Mouse (Mus musculus) c-Kit-positive CD71-negative TER-119-negative erythroid progenitor cells, embryonic 14.5 days (primary cell): ENCODE data around the gene Ntmt1.

Experiments
- DNase-seq: peaks from one replicate; pipeline ENCODE4 v3.0.0-alpha.2; 2013; ENCODE audit warnings: low read depth

Gene Ntmt1

DNA sequence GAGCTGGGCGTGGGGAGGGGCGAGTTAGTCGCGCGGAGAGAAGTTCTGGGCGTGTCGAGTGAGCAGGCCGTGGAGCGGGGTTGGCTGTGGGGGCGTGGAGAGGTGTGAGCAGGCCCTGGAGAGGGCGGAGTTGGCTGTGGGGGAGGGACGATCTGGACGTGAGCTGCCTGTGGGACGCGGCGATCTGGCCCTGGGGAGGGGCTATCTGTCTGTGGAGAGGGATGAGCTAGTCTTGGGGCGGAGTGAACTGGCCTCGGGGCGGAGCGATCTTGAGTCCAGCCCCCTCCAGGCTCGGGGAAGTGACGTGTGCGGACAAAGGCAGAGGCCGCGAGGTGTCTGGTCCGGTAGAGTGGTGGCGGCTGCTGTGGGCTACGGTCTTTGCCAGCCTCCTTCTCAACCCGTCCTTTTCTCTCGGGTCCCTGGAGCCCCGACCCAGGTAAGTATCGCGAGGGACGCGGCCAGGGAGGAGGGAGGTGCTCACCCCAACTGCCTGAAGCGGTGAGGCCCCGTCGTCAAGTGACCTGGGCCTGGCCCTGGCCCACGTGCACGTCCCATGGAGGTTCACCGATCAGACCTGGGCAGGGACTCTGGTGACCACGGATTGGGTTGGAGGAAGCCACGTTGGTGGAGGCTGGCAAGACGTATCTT, at the start of gene Ntmt1:
TSS of gene Ntmt1 (plus strand) at position 179 of the 648 bp plus-strand sequence.
- peak; percentile 99 for DNase-seq

- DNase-seq: no peak
Measured at GRCm38 (mm10) chr2:30758341-30759087, 49.1 kb upstream of the Ntmt1 start.

GRCm38 (mm10) chr2:30759088-30759374, 48.6 kb upstream of the Ntmt1 start:
- DNase-seq: no peak

- DNase-seq: no peak
Measured at GRCm38 (mm10) chr2:30759442-30759841, 48.2 kb upstream of the Ntmt1 start.

DNA sequence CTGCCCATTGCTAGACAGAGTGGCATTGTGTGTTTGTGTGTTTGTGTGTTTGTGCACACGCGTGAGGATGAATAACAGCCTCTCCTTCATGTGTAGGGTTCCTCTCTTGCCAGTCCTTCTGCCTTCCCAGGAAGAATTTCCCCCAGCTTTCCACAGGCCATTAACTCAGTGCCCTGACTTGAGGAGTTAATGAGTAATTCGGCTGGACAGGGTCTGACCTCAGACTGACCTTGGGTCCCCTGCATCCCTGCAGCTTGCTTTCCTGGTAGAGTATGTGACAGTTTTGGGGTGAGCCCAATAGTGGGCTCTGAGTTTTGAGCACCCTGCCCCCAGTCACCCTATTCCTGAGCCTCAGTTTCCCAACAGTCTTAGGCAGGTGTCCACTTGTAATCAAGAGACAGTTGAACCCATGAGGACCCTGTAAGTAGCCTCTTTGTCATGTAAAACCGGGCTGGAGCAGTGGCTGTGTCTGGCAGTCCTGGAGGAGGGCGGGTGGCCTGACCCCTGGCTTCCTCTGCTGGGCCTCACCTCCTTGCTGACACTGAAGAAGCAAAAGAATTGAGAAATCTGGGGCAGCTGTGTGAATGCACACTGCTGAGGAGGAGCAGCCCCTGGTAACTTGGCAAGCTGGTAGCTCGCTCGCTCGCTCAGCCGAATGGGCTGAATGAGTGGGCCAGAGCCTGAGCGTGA, 47.6 kb upstream of the Ntmt1 start:
- DNase-seq: no peak

GRCm38 (mm10) chr2:30760706-30761105, 46.9 kb upstream of the Ntmt1 start:
- DNase-seq: no peak

DNA sequence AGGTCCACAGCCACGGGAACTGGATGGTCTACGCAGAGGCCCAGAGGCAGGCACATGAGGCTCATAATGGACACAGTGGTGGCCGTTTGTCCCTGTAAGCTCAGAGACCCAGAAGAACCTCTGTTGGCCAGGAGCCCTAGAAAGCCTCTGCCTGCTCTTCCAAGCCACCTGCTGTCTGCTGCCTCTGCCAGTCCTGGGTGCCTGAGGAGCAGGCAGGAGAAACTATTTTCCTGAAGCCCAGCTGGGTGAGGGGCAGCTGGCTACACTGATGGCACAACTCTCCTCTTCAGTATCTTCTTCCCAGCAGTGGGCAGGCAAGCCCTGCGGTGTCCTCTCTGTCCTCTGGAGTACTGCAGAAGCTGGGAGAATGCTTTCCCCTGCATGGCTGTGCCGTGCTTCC, 41.2 kb upstream of the Ntmt1 start:
- DNase-seq: no peak

DNA sequence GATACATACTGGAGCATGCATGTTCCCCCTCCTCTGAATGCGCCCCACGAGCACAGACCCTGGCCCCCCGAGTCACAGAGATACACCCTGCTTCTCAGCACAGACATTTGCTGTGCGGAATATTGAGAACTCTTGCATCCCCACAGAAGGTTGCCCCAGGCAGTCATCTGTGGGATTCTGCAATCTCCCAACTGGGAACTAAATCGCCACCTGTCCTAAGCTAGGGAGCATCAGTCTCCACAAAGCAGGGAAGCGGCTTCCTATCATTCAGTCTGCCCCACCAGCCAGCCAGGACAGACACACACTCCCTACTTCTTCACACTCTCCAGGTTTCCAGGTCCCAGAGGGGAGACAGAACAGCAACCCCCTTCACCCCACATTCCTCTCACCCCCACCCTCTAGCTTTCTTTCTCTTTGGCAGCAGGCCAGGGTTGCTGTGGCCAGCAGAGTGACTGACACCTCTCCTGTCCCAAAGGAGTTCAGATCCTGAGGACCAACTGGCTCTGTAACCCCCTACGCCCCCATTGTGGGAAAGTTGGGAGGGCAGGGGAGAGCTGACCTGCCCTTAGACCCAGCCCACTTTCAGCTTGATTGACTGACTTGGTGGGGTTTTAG, 39.9 kb upstream of the Ntmt1 start:
- no peak for DNase-seq

DNA sequence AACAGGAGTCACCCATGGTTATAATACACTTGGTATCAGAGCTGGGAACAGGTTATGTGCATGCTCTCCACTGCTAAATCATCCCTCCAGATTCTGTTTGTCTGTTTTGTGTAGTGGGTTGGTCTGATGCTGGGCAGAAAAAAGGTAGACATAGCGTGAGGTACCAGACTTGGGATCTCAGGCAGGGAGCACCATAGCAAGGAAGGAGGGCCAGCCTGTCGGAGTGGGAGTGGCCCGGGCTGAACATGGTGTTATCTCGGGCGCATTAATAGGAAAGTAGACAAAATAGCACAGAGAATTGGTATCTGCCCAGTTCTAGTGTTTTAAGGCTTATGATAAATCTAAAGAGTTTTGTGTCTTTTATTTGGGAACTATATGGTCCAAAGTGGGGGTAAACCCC, 39.1 kb upstream of the Ntmt1 start:
- DNase-seq: no peak

DNA sequence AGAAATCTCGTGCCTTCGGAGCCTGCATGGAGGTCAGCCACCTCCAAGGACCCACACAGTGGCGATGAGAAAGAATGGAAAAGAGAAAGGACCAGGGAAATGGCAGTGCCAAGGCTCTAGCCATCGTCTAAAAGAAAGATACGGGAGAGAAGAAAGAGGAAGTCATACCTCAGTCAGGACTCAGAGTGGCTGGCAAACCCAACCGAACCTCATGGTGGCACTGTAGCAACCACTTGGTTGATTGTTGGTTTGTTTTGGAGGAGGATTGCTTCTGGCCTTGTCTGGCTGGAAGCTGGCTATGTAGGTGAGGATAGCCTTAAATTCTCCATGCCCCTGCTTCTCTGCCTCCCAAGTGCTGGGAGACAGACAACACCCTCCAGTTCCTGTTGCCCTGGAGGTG, 38.4 kb upstream of the Ntmt1 start:
- DNase-seq: no peak

- DNase-seq: no peak
Measured at GRCm38 (mm10) chr2:30771368-30771805, 36.2 kb upstream of the Ntmt1 start.

GRCm38 (mm10) chr2:30771806-30772460, 35.7 kb upstream of the Ntmt1 start:
- DNase-seq: peak; percentile 58

GRCm38 (mm10) chr2:30772581-30773312, 34.9 kb upstream of the Ntmt1 start:
- no peak for DNase-seq

- no peak for DNase-seq
Measured at GRCm38 (mm10) chr2:30773313-30774005, 34.2 kb upstream of the Ntmt1 start.

- no peak for DNase-seq
Measured at GRCm38 (mm10) chr2:30775955-30776354, 31.7 kb upstream of the Ntmt1 start.

- DNase-seq: no peak
Measured at GRCm38 (mm10) chr2:30777266-30777665, 30.4 kb upstream of the Ntmt1 start.

DNA sequence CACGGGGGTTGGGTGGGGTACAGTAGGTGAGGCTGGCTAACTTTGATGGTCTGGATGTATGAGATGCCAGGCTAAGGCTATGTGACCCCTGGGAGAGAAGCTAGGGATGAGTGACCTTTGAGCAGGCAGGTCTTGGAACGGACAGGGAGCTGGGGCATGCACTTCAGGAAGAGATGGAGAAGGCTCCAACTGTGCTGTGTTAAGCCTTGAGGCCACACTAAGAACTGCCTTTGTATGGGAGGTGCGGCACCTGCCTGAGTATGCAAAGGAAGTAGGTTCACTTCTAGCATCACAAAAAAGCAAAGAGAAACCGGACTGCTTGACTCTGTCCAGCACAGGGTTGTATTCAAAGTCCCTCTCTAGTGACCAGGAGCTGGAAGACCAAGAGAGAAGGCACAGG, 29.4 kb upstream of the Ntmt1 start:
- no peak for DNase-seq

- DNase-seq: no peak
Measured at GRCm38 (mm10) chr2:30779241-30779640, 28.4 kb upstream of the Ntmt1 start.

DNA sequence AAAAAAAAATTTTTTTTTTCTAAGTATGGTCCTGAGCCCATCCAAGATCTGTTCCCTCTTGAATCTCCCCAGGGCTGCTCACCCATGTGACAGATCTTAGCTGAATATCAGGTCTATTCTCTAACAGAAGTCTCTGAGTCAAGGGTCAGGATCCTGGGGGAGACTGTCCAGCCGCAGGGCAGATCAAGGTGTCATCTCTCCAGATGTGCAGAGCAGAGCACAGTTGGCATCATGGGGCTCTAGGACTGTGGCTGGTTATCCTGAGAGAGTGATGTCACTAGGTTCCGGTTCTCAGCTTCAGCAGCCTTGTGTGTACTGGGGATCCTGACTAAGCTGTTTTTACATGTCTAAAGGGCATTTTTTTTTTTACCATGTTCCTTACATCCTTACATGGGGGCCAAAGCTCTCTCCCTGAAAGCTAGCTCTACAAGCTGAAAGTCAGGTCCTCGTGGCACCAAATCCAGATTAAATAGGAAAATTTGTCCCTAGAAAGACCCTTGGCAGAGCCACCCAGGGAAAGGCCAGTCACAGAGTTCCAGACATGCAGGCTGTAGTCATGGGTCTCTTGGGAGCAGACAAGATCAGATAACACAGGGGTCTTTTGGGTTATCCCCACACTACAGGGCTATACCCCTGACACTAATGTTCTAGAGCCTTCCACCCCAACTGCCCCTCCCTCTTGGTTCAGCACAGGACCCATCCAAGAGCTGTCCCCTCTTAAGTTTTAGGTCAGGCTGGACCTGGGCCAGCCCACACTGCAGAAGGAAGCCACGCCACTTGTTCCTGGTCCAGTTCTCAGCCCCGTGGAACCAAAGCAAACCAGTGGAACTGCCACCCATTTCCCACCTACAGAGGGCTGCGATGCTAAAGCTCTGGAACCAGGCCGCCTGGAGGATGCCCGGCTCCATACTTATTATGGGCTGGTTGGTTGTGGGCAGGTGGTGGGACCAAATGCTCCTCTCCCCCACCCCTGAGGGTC, 25.0 kb upstream of the Ntmt1 start:
- DNase-seq: no peak

DNA sequence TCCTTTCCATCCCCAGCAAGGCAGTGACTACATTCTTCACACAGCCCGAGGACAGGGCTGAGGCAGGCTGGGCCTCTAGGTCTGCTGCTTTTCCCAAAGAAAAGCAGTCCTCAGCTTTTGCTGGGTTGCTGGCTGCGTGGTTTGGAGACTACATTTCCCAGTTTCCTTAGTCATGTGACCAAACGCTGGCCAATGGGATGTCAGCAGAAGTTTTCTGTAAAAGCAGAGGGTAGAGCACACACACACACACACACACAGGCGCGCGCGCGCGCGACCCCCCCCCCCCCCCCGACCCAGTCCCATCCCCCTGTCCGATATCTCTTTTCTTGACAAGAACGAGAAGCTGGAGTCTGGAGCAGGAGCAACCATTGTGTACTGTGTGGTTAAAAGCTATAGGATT, 24.3 kb upstream of the Ntmt1 start:
- no peak for DNase-seq
